Mouse (Mus musculus) retina, adult 2 months (tissue): ENCODE data around the gene Allc.

Experiments
- DNase-seq: peaks from one replicate; pipeline ENCODE4 v3.0.0-alpha.2; 2012; ENCODE audit warnings: low read depth, low spot score

Gene Allc

GRCm38 (mm10) chr12:28584036-28584435 lies 1.7 kb upstream of the Allc start:
- DNase-seq = no peak

GRCm38 (mm10) chr12:28579132-28579531 lies 3.2 kb downstream of the Allc start:
- no peak for DNase-seq

- DNase-seq = no peak
Observed at GRCm38 (mm10) chr12:28578147-28578546, 4.2 kb downstream of the Allc start.

- no peak for DNase-seq
Observed at GRCm38 (mm10) chr12:28575366-28576070, 6.8 kb downstream of the Allc start.

GRCm38 (mm10) chr12:28572241-28572640 lies 10.1 kb downstream of the Allc start:
- DNase-seq = no peak

GRCm38 (mm10) chr12:28552299-28552698 lies 30.0 kb downstream of the Allc start, which contains the start of gene Dcdc2c:
Dcdc2c (minus strand) TSS chr12:28552399.
- DNase-seq = no peak

- DNase-seq = no peak
Observed at GRCm38 (mm10) chr12:28551775-28552174, 30.5 kb downstream of the Allc start.

- no peak for DNase-seq
Observed at GRCm38 (mm10) chr12:28548887-28549286, 33.4 kb downstream of the Allc start.

- DNase-seq = no peak
Observed at GRCm38 (mm10) chr12:28514264-28514775, 68.0 kb downstream of the Allc start.

GRCm38 (mm10) chr12:28509699-28510280 lies 72.5 kb downstream of the Allc start:
- DNase-seq = no peak
